Mouse (Mus musculus) hindbrain, embryonic 13.5 days (tissue): Measurements from ENCODE around the gene Bnipl. TPM values are rescaled to one million over a fixed set of nuclear protein-coding genes. Genes with fewer than 3 reads are reported as not detected.
"Not testable (repeated sequence)": the region's sequence is repeated elsewhere in the genome, so short reads cannot be mapped to it uniquely, and the experiment has no call there.

Source experiments
- ATAC-seq: fragments of 200-750 bp; cut with Nextera tagmentation; 2 replicates; pipeline ENCODE4 v1.8.0; 2017; ENCODE audit warnings: moderate TSS enrichment; ENCODE audit not compliant: low FRiP score
- H3K27ac ChIP-seq: fragments of 300-500 bp; sonication (generic); 2 replicates; pipeline ENCODE4 v1.5.1; 2015; ENCODE audit warnings: inconsistent platforms, mild to moderate bottlenecking, moderate library complexity
- H3K27me3 ChIP-seq: fragments of 300-500 bp; sonication (generic); 2 replicates; pipeline ENCODE4 v1.6.1; 2015; ENCODE audit warnings: mild to moderate bottlenecking, inconsistent platforms
- H3K36me3 ChIP-seq: fragments of 300-500 bp; sonication (generic); 2 replicates; pipeline ENCODE4 v1.6.1; 2015; ENCODE audit warnings: mild to moderate bottlenecking, inconsistent platforms
- H3K4me1 ChIP-seq: fragments of 300-500 bp; sonication (generic); replicated peaks from 2 replicates; pipeline ENCODE4 v1.6.1; 2015; ENCODE audit warnings: inconsistent platforms
- H3K4me2 ChIP-seq: fragments of 300-500 bp; sonication (generic); 2 replicates; pipeline ENCODE4 v1.6.1; 2015; ENCODE audit warnings: inconsistent platforms, mild to moderate bottlenecking, moderate library complexity
- H3K4me3 ChIP-seq: fragments of 300-500 bp; sonication (generic); 2 replicates; pipeline ENCODE4 v1.5.1; 2015; ENCODE audit warnings: mild to moderate bottlenecking, inconsistent platforms
- H3K9ac ChIP-seq: fragments of 300-500 bp; sonication (generic); 2 replicates; pipeline ENCODE4 v1.6.1; 2015; ENCODE audit warnings: mild to moderate bottlenecking, inconsistent platforms
- H3K9me3 ChIP-seq: fragments of 300-500 bp; sonication (generic); 2 replicates; pipeline ENCODE4 v1.6.1; 2016; ENCODE audit warnings: inconsistent platforms
- WGBS: fragments of 180-500 bp; shearing (Covaris S2); methylation state at CpG from one replicate; pipeline ENCODE4 v1.1.7; 2015; 5-methylcytosine and 5-hydroxymethylcytosine counted together
- polyA plus RNA-seq: library from polyadenylated mRNA; unstranded; fragments of >200 nt; fragmentation: Nextera tagmentation; extraction: Ambion mirVana; gene quantifications from 2 replicates; pipeline ENCODE4 v1.2.1, GENCODE M21; 2015

The Bnipl gene
- polyA plus RNA-seq, 1 experiment from 2014 or later: 0.25 TPM

DNA sequence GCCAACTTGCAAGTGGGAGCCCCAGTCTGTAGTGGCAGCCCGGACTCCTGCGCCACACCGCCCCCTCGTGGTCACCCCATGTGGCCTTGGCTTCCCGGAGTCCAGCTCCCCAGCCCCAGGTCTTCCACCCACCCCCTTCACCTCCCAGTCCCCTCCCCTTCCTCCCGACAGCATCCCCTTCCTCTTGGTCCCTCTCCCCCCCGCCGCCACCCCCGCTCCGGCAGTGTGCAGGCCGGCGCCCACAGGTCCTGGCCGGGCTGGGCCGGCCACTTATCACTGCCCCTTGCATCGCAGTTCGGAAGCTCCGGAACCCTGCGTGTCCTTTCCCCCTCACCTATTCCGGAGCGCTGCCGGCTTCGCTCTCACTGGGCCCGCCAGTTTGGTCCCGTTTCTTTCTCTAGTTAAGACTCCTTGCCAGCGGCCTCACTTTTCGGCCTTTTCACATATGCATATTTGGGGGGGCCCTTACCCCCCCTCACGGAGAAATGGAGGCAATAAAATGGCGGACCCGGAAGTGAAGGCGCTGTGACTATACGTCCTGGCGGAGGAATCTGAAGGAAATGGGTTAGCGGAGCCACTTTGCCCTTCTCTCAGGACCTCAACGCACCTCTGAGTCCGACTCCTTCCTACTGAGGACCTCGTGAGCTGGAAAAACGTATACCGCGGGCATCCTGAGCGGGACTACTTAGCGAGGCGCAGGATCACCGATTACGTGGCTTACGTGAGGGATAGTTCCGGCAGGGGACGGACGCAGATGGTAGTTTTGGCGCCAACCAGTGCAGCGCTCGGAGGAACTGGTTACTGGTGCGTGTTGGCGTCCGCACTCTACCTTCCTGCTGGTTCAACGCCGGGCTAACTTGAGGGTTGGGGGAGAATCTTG is 33.5 kb downstream of the Bnipl start, which contains the start of gene Gabpb2:
Gabpb2 (minus strand) TSS at position 662 of the 880 bp plus-strand sequence.
- H3K27ac ChIP-seq: peak within 1 kb of the TSS; percentile 96
- no peaks in the 10 kb centered on the region for H3K9me3 ChIP-seq
- ATAC-seq: peak; percentile 92
- H3K36me3 ChIP-seq: peaks cover 55% of the 10 kb centered on the region
- under 1% methylated on average over 56 of the region's 56 CpGs for WGBS
- H3K27me3 ChIP-seq: no peaks in the 10 kb centered on the region
- peaks cover 26% of the 10 kb centered on the region for H3K4me1 ChIP-seq
- H3K4me3 ChIP-seq: peak within 1 kb of the TSS; percentile 71
- H3K9ac ChIP-seq: peak within 1 kb of the TSS; percentile 90
- peak within 1 kb of the TSS; percentile 65 for H3K4me2 ChIP-seq

- peaks cover 57% of the 10 kb centered on the region for H3K36me3 ChIP-seq
- no peak for ATAC-seq
Observed at GRCm38 (mm10) chr3:95216655-95217254, 34.2 kb downstream of the Bnipl start.

GRCm38 (mm10) chr3:95213609-95213975 is 37.4 kb downstream of the Bnipl start:
- WGBS: 98% methylated on average over 1 of the region's 1 CpGs
- no peak overlapping the region for H3K4me2 ChIP-seq

More at GRCm38 (mm10) chr3:95216655-95217254, 34.2 kb downstream of the Bnipl start:
- peak overlapping the region; percentile 71 for H3K4me3 ChIP-seq
- peaks cover 24% of the 10 kb centered on the region for H3K4me1 ChIP-seq
- H3K9ac ChIP-seq: peak overlapping the region; percentile 90; the same call in 1 of the 2 replicates
- 24% methylated on average over 4 of the region's 4 CpGs for WGBS
- H3K27ac ChIP-seq: peak overlapping the region; percentile 96
- H3K4me2 ChIP-seq: peak overlapping the region; percentile 65
- no peaks in the 10 kb centered on the region for H3K9me3 ChIP-seq
- H3K27me3 ChIP-seq: no peaks in the 10 kb centered on the region

GRCm38 (mm10) chr3:95212889-95213608 is 37.9 kb downstream of the Bnipl start:
- not testable (repeated sequence) for H3K9ac ChIP-seq, H3K4me2 ChIP-seq, H3K9me3 ChIP-seq, H3K27ac ChIP-seq, ATAC-seq, H3K4me3 ChIP-seq, H3K27me3 ChIP-seq
- Histone ChIP-seq H3K4me1 (peaks cover 13% of the 10 kb centered on the region), H3K36me3 (peaks cover 26% of the 10 kb centered on the region)
- WGBS: 90% methylated on average over 9 of the region's 10 CpGs

More at GRCm38 (mm10) chr3:95213609-95213975, 37.4 kb downstream of the Bnipl start:
- H3K27ac ChIP-seq: no peak overlapping the region
- no peaks in the 10 kb centered on the region for H3K27me3 ChIP-seq
- no peak overlapping the region for H3K9ac ChIP-seq
- no peak for ATAC-seq
- peaks cover 19% of the 10 kb centered on the region for H3K4me1 ChIP-seq
- peaks cover 30% of the 10 kb centered on the region for H3K36me3 ChIP-seq
- H3K9me3 ChIP-seq: no peaks in the 10 kb centered on the region
- H3K4me3 ChIP-seq: no peak overlapping the region

DNA sequence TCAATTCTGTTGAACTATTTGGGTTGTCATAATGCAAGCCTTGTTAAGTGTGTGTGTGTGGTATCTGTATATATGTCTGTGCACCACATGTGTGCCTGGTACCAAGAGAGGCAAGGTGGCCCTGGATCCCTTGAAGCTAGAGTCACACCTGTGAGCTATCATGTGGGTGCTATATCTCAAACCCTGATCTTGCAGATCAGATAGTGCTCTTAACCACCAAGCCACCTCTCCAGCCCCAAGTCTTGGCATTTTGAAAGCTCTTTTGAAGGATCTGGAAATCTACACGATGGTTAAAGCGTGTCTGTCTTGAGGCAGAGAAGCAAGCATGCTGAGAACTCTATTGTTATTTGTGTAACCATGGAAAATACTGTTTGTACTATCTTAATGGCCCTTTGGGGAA is 40.4 kb downstream of the Bnipl start:
- no peaks in the 10 kb centered on the region for H3K27me3 ChIP-seq
- H3K4me1 ChIP-seq: no peaks in the 10 kb centered on the region
- no peak overlapping the region for H3K27ac ChIP-seq
- no peak overlapping the region for H3K9ac ChIP-seq
- H3K4me3 ChIP-seq: no peak overlapping the region
- ATAC-seq: no peak
- H3K36me3 ChIP-seq: peaks cover 39% of the 10 kb centered on the region
- no peak overlapping the region for H3K4me2 ChIP-seq
- H3K9me3 ChIP-seq: no peaks in the 10 kb centered on the region
- WGBS: 60% methylated on average over 2 of the region's 2 CpGs

DNA sequence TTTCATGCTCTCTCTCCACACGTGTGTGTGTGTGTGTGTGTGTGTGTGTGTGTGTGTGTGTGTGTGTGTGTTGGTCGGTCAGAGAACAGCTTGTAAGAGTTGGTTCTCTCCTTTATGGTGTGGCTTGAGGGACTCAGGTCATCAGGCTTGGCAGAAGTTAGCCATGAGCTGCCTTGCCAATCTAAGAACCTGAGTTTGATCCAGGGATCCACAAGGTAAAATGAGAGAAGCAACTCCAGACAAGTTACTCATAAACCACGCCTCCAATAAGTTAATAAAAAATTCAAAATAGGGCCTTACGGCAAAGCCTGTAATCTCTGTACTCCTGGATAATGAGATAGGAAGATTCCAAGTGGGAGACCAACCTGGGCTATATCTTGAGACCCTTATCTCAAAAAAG is 42.7 kb downstream of the Bnipl start:
- H3K27me3 ChIP-seq: no peaks in the 10 kb centered on the region
- H3K36me3 ChIP-seq: peaks cover 45% of the 10 kb centered on the region
- no peaks in the 10 kb centered on the region for H3K9me3 ChIP-seq
- no peak overlapping the region for H3K4me2 ChIP-seq
- no peak overlapping the region for H3K27ac ChIP-seq
- H3K9ac ChIP-seq: no peak overlapping the region
- no peak for ATAC-seq
- H3K4me3 ChIP-seq: no peak overlapping the region
- no peaks in the 10 kb centered on the region for H3K4me1 ChIP-seq
- WGBS: 87% methylated on average over 4 of the region's 4 CpGs

- no peaks in the 10 kb centered on the region for H3K4me1 ChIP-seq
- no peak for ATAC-seq
Observed at GRCm38 (mm10) chr3:95203880-95204279, 47.1 kb downstream of the Bnipl start.

DNA sequence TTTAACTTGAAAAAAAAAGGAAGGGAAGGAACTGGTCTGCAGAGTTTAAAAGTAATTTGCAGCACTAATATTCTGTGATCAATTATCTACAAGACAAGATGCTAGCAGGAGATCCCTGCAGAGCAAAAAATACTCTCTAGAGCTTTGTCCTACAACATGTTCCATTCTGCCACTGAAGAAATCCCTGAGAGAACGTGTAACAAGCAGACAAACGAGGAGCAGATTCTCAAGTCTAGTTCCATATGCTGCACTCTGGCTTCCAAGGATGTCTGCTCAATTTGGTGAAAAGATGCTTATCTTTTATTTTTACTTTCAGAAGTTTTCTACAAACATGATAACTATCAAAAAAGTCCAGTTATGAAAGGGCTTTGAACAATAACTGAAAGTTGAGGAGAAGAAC is 50.4 kb downstream of the Bnipl start:
- no peaks in the 10 kb centered on the region for H3K4me1 ChIP-seq
- H3K4me2 ChIP-seq: no peak overlapping the region
- peaks cover 86% of the 10 kb centered on the region for H3K36me3 ChIP-seq
- no peak overlapping the region for H3K27ac ChIP-seq
- 73% methylated on average over 2 of the region's 2 CpGs for WGBS
- no peaks in the 10 kb centered on the region for H3K9me3 ChIP-seq
- no peak for ATAC-seq
- H3K27me3 ChIP-seq: no peaks in the 10 kb centered on the region
- no peak overlapping the region for H3K4me3 ChIP-seq
- H3K9ac ChIP-seq: no peak overlapping the region

More at GRCm38 (mm10) chr3:95203880-95204279, 47.1 kb downstream of the Bnipl start:
- no peak overlapping the region for H3K4me3 ChIP-seq
- no peaks in the 10 kb centered on the region for H3K27me3 ChIP-seq
- no peak overlapping the region for H3K27ac ChIP-seq
- H3K4me2 ChIP-seq: no peak overlapping the region
- 95% methylated on average over 6 of the region's 6 CpGs for WGBS
- peaks cover 74% of the 10 kb centered on the region for H3K36me3 ChIP-seq
- H3K9ac ChIP-seq: no peak overlapping the region
- H3K9me3 ChIP-seq: no peaks in the 10 kb centered on the region

DNA sequence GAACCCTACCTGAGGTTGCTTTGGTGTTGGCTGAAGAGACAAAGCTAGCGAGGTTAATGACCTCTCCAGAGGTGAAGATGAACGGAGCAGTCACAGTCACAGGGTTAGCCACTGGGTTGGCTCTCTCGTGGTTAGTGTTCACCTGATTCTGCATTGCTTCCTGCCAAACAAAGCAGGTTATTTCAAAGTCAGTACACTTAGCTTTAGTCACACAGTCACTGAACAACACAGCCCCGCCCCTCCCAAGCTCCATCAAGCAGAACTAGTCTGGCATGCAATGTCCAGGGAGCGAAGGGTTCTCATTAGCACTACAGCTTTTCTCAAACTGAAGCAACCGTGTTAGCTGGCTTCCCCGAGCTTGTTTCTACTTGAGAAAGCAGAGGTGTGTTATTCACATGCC is 50.9 kb downstream of the Bnipl start:
- H3K36me3 ChIP-seq: peaks cover 86% of the 10 kb centered on the region
- H3K4me1 ChIP-seq: no peaks in the 10 kb centered on the region
- H3K27me3 ChIP-seq: no peaks in the 10 kb centered on the region
- no peak overlapping the region for H3K9ac ChIP-seq
- no peak overlapping the region for H3K27ac ChIP-seq
- 85% methylated on average over 7 of the region's 7 CpGs for WGBS
- no peaks in the 10 kb centered on the region for H3K9me3 ChIP-seq
- H3K4me3 ChIP-seq: no peak overlapping the region
- no peak for ATAC-seq
- H3K4me2 ChIP-seq: no peak overlapping the region

- ATAC-seq: no peak
- H3K27me3 ChIP-seq: no peaks in the 10 kb centered on the region
- no peak overlapping the region for H3K4me3 ChIP-seq
- peaks cover 85% of the 10 kb centered on the region for H3K36me3 ChIP-seq
- no peaks in the 10 kb centered on the region for H3K4me1 ChIP-seq
- H3K27ac ChIP-seq: no peak overlapping the region
- H3K9me3 ChIP-seq: no peaks in the 10 kb centered on the region
- no peak overlapping the region for H3K9ac ChIP-seq
- WGBS: 83% methylated on average over 1 of the region's 1 CpGs
- H3K4me2 ChIP-seq: no peak overlapping the region
Observed at GRCm38 (mm10) chr3:95199101-95199500, 51.9 kb downstream of the Bnipl start.

- WGBS: 92% methylated on average over 2 of the region's 2 CpGs
- no peak for ATAC-seq
- Histone ChIP-seq H3K4me3 (no peak overlapping the region), H3K4me1 (no peaks in the 10 kb centered on the region), H3K9me3 (no peaks in the 10 kb centered on the region), H3K27ac (no peak overlapping the region), H3K27me3 (no peaks in the 10 kb centered on the region), H3K4me2 (no peak overlapping the region), H3K9ac (no peak overlapping the region), H3K36me3 (peaks cover 74% of the 10 kb centered on the region)
Observed at GRCm38 (mm10) chr3:95195772-95196171, 55.2 kb downstream of the Bnipl start.

GRCm38 (mm10) chr3:95194721-95195135 is 56.3 kb downstream of the Bnipl start:
- no peaks in the 10 kb centered on the region for H3K9me3 ChIP-seq
- no peak for ATAC-seq
- no peak overlapping the region for H3K27ac ChIP-seq
- H3K9ac ChIP-seq: no peak overlapping the region
- H3K4me1 ChIP-seq: no peaks in the 10 kb centered on the region
- H3K27me3 ChIP-seq: no peaks in the 10 kb centered on the region
- H3K36me3 ChIP-seq: peaks cover 72% of the 10 kb centered on the region
- H3K4me2 ChIP-seq: no peak overlapping the region
- 87% methylated on average over 6 of the region's 6 CpGs for WGBS
- no peak overlapping the region for H3K4me3 ChIP-seq
